Mouse (Mus musculus) E14TG2a.4 (cell line): ENCODE measurements at regions not wholly inside any gene's neighbourhood (a gene's known extent, or its start where the extent isn't known, plus 50 kb on each side); places are given as distances from the start of the nearest gene placed in this dataset.
"Not testable (repeated sequence)": the region's sequence is repeated elsewhere in the genome, so short reads cannot be mapped to it uniquely, and the experiment has no call there.

ENCODE experiments used
- H3K27me3 ChIP-seq: 2 replicates; pipeline ENCODE4 v1.6.1; 2014; ENCODE audit warnings: low read length, control low read depth; ENCODE audit not compliant: insufficient read depth
- H3K36me3 ChIP-seq: 2 replicates; pipeline ENCODE4 v1.6.1; 2014; ENCODE audit warnings: low read length, control low read depth; ENCODE audit not compliant: insufficient read depth
- H3K4me1 ChIP-seq: replicated peaks from 2 replicates; pipeline ENCODE4 v1.6.1; 2014; ENCODE audit warnings: low read depth, low read length, control low read depth
- H3K4me3 ChIP-seq: replicated peaks from 2 replicates; pipeline ENCODE4 v1.5.1; 2014; ENCODE audit warnings: mild to moderate bottlenecking, low read length
- H3K9me3 ChIP-seq: 2 replicates; pipeline ENCODE4 v1.6.1; 2014; ENCODE audit warnings: low read length, control low read depth
- CTCF ChIP-seq: conservative IDR thresholded peaks from 2 replicates; pipeline ENCODE4 v1.5.1; 2014; ENCODE audit warnings: low read length
- NANOG ChIP-seq: IDR thresholded peaks from 2 replicates; pipeline ENCODE4 v1.6.1; 2014; ENCODE audit warnings: borderline replicate concordance, low read length, mixed read lengths
- POU5F1 ChIP-seq: IDR thresholded peaks from 2 replicates; pipeline ENCODE4 v1.6.1; 2014; ENCODE audit warnings: low read length, borderline replicate concordance

DNA sequence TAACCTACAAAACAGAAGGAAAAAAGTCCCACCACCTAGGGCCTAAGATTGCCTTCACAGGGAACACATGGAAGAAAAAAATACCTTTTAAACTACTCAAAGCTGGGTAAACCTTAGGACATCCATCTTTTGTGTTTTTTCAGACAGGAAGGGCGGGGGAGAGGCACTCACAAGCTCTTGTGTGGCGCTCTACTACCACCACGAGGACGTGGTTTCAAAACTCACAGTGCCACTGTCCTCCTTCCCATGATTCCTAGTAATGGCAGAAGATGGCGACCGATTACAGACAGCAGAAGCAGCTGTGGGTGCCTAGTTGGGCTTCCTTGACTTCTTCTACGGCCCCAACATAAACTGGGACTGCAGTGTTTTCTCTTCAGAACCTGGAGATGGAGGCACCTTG lies 179.3 kb upstream of the Olfr1324 start:
- TF ChIP-seq CTCF, result no peak
- no peak for TF ChIP-seq NANOG
- no peak for TF ChIP-seq POU5F1
- Histone ChIP-seq H3K36me3 (peaks cover 57% of the 10 kb centered on the region), H3K4me1 (peaks cover 15% of the 10 kb centered on the region), H3K4me3 (no peak overlapping the region), H3K27me3 (no peaks in the 10 kb centered on the region), H3K9me3 (no peaks in the 10 kb centered on the region)

DNA sequence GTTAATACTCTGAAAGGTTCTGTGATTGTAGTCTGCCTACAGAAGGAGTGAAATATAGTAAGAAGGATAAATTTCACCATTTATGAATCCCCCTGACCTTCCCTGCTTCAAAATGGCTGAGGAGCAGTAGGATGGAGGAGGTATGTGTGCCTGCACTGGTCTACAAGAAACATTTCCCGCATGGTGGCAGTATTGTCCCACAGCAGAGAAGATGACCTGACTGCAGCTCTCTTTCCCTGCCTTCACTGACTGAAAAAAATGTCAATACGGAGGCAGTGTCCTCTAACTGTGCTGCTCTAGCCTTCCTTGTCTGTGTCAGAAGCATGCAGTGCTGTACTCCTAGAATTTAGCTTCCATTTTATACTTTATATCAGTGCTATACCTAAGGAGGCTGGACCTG lies 177.2 kb upstream of the Olfr1324 start:
- peaks cover 48% of the 10 kb centered on the region for H3K36me3 ChIP-seq
- H3K4me3 ChIP-seq, H3K27me3 ChIP-seq, H3K9me3 ChIP-seq, H3K4me1 ChIP-seq: not testable (repeated sequence)
- TF ChIP-seq CTCF, result peak; percentile 17; the same call in 1 of the 2 replicates

DNA sequence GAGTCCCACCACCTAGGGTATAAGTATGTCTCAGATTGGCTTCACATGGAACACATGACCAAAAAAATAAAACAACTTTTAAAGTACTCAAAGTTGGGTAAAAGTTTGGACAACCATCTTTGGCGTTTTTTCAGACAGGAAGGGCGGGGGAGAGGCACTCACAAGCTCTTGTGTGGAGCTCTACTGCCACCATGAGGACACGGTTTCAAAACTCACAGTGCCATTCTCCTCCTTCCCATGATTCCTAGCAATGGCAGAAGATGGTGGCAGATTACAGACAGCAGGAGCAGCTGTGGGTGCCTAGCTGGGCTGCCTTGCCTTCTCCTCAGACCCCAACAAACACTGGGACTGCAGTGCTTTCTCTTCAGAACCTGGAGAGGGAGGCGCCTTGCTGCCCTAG lies 176.7 kb upstream of the Olfr1324 start:
- not testable (repeated sequence) for H3K27me3 ChIP-seq, H3K9me3 ChIP-seq, H3K4me1 ChIP-seq, H3K4me3 ChIP-seq
- peaks cover 47% of the 10 kb centered on the region for H3K36me3 ChIP-seq

DNA sequence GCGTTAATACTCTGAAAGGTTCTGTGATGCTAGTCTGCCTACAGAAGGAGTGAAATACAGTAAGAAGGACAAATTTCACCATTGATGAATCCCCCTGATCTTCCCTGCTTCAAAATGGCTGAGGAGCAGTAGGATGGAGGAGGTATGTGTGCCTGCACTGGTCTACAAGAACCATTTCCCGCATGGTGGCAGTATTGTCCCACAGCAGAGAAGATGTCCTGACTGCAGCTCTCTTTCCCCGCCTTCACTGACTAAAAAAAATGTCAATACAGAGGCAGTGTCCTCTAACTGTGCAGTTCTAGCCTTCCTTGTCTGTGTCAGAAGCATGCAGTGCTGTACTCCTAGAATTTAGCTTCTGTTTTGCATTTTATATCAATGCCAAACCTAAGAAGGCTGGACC lies 174.6 kb upstream of the Olfr1324 start:
- not testable (repeated sequence) for H3K9me3 ChIP-seq, H3K4me1 ChIP-seq, H3K27me3 ChIP-seq, H3K4me3 ChIP-seq
- peaks cover 46% of the 10 kb centered on the region for H3K36me3 ChIP-seq
- peak; percentile 10; the same call in 1 of the 2 replicates for TF ChIP-seq CTCF

DNA sequence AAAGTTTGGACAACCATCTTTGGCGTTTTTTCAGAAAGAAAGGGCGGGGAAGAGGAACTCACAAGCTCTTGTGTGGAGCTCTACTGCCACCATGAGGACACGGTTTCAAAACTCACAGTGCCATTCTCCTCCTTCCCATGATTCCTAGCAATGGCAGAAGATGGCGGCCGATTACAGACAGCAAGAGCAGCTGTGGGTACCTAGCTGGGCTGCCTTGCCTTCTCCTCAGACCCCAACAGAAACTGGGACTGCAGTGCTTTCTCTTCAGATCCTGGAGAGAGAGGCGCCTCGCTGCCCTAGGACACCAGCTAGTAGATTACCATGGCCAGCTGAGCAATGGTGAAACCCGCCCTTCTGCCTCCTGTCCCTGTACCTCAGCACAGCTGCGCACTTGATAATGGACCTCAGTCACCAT lies 174.2 kb upstream of the Olfr1324 start:
- H3K4me3 ChIP-seq, H3K27me3 ChIP-seq: not testable (repeated sequence)

DNA sequence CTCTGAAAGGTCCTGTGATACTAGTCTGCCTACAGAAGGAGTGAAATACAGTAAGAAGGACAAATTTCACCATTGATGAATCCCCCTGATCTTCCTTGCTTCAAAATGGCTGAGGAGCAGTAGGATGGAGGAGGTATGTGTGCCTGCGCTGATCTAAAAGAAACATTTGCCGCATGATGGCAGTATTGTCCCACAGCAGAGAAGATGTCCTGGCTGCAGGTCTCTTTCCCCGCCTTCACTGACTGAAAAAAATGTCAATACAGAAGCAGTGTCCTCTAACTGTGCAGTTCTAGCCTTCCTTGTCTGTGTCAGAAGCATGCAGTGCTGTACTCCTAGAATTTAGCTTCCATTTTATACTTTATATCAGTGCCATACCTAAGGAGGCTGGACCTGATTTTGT lies 172.0 kb upstream of the Olfr1324 start:
- not testable (repeated sequence) for H3K9me3 ChIP-seq, H3K4me3 ChIP-seq, H3K4me1 ChIP-seq, H3K27me3 ChIP-seq
- TF ChIP-seq CTCF, result peak; percentile 28
- peaks cover 52% of the 10 kb centered on the region for H3K36me3 ChIP-seq

More for the DNA sequence above, 174.2 kb upstream of the Olfr1324 start:
- not testable (repeated sequence) for H3K4me1 ChIP-seq, H3K9me3 ChIP-seq
- peaks cover 45% of the 10 kb centered on the region for H3K36me3 ChIP-seq

DNA sequence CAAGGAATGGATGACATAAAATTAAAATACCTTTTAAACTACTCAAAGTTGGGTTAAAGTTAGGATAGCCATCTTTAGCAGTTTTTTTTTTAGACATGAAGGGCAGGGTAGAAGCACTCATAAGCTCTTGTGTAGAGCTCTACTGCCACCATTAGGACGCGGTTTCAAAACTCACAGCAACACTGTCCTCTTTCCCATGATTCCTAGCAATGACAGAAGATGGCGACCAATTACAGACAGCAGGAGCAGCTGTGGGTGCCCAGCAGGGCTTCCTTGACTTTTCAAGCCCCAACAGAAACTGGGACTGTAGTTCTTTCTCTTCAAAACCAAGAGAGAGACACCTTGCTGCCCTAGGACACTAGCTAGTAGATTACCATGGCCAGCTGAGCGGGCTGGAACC lies 171.5 kb upstream of the Olfr1324 start:
- Histone ChIP-seq H3K27me3 (no peaks in the 10 kb centered on the region), H3K4me1 (no peaks in the 10 kb centered on the region), H3K9me3 (no peaks in the 10 kb centered on the region), H3K4me3 (no peak overlapping the region), H3K36me3 (peaks cover 57% of the 10 kb centered on the region)
- TF ChIP-seq CTCF, result no peak
- TF ChIP-seq NANOG, result no peak
- TF ChIP-seq POU5F1, result no peak

DNA sequence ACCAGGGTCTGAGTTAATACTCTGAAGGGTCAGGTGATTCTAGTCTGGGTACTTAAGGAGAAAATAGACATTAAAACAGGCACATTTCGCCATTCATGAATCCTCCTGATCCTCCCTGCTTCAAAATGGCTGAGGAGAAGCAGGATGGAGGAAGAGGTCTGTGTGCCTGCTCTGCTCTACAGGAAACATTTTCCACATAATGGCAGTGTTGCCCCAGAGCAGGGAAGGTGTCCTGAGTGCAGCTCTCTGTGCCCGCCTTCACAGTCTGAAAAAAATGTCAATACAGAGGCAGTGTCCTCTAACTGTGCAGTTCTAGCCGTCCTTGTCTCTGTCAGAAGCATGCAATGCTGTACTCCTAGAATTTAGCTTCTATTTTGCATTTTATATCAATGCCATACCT lies 169.3 kb upstream of the Olfr1324 start:
- H3K4me3 ChIP-seq, result peak overlapping the region; percentile 23; the same call in 1 of the 2 replicates
- not testable (repeated sequence) for H3K9me3 ChIP-seq, H3K27me3 ChIP-seq, H3K4me1 ChIP-seq
- H3K36me3 ChIP-seq, result peaks cover 71% of the 10 kb centered on the region

DNA sequence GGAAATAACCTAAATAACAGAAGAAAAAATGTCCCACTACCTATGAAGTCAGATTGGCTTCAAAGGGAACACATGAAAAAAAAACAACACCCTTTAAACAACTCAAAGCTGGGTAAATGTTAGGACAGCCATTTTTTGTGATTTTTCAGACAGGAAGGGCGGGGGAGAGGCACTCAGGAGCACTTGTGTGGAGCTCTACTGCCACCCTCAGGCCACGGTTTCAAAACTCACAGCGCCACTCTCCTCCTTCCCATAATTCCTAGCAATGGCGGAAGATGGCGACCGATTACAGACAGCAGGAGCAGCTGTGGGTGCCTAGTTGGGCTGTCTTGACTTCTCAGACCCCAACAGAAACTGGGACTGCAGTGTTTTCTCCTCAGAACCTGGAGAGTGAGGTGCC lies 168.8 kb upstream of the Olfr1324 start:
- peaks cover 74% of the 10 kb centered on the region for H3K36me3 ChIP-seq
- no peaks in the 10 kb centered on the region for H3K27me3 ChIP-seq
- TF ChIP-seq CTCF (no peak), NANOG (no peak), POU5F1 (no peak)
- no peaks in the 10 kb centered on the region for H3K9me3 ChIP-seq
- H3K4me1 ChIP-seq, result no peaks in the 10 kb centered on the region
- peak overlapping the region; percentile 23; the same call in 1 of the 2 replicates for H3K4me3 ChIP-seq

DNA sequence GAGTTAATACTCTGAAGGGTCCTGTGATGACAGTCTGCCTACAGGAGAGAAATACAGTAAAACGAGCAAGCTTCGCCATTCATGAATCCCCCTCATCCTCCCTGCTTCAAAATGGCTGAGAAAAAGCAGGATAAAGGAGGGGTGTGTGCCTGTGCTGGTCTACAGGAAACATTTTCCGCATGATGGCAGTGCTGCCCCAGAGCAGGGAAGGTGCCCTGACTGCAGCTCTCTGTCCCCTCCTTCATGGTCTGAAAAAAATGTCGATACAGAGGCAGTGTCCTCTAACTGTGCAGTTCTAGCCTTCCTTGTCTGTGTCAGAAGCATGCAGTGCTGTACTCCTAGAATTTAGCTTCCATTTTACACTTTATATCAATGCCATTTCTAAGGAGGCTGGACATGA lies 166.7 kb upstream of the Olfr1324 start:
- H3K4me3 ChIP-seq, H3K4me1 ChIP-seq, H3K9me3 ChIP-seq, H3K27me3 ChIP-seq: not testable (repeated sequence)
- H3K36me3 ChIP-seq, result peaks cover 72% of the 10 kb centered on the region
